Mouse (Mus musculus): ENCODE results near the gene Cep170b.
A peak's percentile ranks its signal among the peaks of the same experiment; 100 is the strongest.

Gene Cep170b

DNA sequence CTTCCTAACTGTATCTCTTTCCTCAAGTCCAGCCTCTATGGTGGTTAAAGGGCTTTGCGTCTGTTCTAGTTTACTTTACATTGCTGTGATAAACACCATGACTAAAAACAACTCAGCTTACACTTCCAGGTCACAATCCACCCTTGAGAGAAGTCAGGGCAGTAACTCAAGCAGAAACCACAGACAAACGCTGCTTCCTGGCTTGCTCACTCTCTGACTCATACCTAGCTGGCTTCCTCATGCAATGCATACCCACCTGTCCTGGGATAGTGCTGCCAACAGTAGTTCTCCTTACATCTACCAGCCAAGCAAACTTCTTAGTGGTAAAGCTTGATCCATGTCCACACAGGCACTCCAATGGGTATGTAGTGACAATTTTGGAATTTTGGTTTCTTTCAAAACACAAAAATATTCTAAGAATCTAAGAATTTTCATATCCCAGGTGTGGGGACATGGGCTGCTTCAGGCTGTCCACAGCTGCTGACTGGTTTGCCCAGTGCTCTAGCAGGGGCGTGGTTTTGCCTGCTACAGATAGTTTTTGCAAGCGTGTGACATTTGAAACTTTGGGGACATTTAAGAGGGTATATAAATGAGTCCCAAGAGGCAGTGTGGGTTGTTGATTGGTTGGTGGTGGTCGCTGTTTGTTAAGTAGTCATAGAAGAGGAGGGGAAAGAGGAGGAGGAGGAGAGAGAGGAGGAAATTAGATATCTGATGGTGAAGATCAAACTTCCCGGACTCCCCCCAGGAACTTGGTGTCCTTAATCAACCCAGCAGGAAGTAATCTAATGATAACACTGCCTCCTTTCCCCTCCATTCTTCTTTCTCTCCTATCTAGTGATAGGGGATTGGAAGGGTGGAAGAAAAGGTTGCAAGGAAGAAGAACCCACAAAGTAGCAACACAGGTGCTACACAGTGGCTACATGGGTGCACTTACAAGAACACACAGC, 17.6 kb upstream of the Cep170b start:
- no peak for ATAC-seq (ENCODE audit: low TSS enrichment)

DNA sequence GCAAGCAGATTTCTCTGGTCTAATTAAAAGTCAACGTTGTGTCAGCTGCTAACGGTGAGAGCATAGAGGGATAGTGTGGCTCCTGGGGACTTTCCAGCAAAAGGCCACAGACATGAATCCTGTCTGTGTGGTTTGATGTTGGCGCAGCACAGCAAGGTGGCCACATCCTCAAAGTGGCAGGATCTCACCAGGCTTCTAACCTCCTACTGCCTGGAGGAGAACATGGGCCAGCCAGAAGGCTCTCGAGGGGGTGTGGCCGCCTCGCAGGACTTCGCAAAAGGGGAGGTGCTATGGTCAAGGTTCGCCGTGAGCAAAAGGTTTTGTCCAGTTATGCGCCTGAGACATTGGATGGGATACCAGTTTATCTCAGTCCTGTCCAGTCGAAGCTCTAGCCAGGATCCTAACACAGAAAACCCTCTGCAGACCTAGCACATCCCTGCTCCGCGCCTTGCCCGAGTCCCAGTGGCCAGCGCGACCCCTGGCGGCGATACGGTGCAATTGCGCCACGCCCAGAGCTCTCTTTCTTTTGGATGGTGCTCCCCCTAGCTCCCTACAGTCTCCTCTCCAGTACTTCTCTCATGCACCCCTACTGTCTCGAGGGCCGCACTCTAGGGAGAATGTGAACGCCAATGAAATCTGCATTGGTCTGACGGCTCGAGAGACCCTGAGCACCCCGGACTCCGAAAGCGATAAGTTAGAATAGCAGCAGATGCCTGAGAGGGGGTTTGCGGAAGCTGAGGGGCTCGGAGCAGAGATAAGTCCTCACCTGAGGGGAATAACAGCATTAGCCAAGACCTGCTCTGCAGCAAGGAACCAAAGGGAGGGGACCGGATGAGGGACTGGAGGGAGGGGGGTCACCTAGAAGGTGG, 13.3 kb upstream of the Cep170b start:
- ATAC-seq (ENCODE audit: low TSS enrichment) = peak; percentile 93

DNA sequence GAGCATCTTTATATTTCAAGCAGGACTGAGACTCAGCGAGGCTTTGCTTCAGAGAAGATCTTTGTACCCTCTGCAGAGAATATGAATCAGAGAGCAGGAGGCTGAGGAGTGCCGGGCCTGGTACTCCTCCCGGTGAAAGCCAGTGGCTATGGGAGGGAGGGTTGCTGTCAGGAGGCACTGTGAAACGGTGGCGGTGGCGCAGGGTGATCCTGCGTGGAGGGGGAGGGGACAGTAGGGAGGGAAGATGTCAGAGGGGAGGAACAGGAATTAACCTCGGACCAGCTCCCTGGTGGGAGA, 12.7 kb upstream of the Cep170b start:
- ATAC-seq (ENCODE audit: low TSS enrichment) = no peak

DNA sequence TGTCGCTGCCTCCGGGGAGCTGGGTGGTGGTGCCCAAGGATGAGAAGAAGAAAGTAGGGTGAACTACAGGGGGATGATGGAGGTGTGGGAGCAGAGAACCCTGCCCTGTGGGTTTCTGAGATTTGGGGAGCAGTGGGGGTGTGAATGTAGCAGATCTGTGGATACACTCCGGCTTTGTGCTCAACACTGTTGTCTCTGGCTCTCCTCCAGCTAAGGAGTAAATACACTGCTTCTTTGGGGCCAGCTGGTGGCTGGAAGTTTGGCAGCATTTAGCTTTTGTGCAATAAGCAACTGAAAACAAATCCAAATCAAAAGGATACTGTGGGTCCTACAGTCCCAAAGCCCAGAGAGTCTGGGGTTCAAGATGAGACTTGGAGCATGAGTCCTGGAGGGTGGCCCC, 6.3 kb upstream of the Cep170b start:
- ATAC-seq (ENCODE audit: low TSS enrichment) = peak; percentile 24; the same call in 1 of the 2 replicates

DNA sequence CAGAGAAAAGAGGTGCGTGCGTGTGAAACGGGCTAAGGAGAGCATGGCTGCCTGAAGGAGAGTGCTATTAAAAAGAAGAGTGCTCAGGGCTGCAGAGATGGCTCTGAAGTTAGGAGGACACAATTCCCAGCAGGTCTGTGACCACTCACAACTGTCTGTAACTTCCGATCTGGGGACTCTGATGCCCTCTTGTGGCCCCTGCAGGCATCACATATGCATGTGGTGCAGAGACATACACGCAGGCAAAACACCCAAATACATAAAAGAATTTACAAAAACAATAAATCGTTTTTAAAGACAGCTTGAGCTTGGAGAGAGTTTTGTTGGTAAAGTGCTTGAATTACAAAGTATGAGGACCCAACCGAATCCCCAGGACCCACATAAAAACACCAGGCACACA, 3.1 kb upstream of the Cep170b start:
- no peak for ATAC-seq (ENCODE audit: low TSS enrichment)

DNA sequence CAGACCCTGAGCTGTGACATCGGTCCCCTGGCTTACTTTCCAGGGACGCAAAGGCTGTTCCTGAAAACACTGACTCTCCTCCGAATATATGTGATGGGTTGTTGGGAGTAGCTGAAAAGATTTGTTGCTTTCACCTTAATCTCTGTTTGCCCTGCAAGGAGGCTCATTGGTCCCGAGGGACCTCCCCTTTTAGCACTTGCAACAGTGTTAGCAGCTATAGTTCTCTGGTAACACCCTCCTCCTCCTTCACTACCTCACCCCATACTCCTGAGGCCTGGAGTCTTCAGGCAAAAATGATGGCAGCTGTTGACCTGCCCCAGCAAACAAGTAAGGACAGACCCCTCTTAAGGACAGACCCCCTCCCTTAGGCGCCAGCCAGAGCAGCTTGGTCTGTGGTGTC, 1.3 kb upstream of the Cep170b start:
- ATAC-seq (ENCODE audit: low TSS enrichment) = no peak

DNA sequence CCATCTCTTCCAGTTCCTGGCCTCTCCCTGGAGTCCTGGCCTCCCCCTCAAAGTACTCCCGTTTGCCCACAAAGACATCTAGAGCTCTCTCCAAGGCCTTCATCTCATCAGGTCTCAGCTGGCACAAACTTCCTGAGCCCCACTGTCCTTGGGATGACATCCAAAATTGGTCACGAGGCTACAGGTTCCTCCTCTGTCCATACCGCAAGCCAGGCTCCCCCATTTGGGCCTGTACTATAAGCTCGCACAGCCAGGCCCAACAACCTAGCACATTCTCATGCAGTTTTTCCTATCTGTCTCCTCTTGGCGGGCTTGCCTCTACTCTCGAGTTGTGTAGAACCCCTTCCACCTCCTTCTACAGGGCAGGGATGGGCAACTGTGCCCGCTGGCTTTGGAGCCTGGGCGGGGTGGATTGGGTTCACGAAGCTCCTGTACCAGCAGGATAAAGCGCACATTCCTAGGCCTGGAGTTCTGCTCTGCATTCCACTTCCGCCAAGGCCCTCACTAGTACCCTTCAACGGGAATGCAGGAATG, 702 bp downstream of the Cep170b start:
- no peak for ATAC-seq (ENCODE audit: low TSS enrichment)

DNA sequence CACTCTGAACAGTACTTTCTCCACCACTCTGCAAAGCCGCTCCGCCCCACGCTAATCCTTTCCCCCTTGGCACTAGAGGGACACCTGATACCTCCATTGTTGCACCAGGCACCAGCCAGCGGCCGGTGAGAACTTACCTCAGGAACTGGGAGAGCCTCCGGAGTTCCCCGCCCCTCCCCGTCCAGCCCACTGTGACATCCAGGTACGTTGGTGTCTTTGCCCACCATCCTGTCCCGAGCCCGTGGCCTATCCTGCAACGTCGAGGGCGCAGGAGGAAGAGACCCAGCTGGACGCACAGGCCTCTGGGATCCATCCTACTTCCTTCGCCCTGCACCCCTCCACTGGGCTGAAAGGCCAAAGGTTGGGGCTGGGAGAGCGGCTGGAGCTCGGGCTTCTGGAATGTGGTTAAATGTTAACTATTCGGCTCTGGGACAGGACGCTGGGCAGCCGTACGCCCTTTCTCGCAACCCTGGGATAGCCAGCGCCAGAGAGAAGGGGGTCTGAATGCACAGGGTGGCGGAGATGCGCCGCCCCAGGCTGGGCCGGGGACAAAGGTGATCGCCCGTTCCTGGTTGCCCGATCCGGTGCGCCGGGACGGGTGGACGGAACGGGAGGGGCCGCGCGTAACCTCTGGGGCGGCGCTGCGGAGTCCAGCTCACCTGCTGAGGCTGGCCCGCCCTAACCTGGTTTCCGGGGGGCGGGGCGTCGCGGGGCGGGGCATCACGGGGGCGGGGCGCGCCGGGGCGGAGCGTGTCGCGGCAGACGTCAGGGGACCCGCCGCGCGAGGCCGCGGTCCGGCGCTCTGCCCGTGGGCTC, 1.4 kb downstream of the Cep170b start:
- ATAC-seq (ENCODE audit: low TSS enrichment) = peak; percentile 18

DNA sequence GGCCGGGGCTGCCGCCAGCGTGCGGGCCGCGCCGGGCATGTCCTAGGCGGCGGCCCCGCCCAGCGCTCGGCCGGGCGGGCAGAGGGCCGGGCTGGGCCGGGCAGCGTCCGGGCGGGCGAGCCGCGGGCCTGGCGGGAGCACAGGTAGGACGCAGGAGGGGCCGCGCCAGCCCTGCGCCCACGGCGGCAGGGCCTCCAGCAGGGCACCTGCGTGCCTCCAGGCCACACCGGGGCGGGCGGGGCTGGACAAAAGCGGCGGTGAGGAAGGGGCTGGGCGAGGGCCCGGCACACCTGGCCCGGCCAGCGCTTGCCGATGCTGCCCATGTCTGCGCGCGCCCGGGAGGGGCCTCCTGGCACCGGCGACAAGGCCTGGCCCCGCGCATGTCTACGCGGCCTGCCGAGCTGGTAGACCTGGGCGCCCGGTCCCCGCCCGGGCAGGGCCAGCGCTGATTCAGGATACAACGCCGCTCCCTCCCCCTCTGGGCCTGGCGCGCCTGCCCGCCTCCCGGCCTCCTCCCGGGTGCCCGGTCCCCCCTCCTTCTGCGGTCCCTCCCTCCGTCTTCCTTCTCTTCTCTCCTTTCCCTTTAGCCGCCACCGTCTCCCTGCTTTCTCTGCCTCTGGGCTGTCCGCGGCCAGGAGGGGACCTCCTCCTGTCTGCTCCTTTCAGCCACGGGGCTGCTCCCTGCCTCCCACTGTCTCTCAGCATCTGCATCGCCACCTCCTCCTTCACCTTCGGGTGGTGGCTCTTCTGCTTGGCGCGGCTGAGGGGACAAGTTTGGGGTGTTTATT, 2.2 kb downstream of the Cep170b start:
- ATAC-seq (ENCODE audit: low TSS enrichment) = peak; percentile 38

DNA sequence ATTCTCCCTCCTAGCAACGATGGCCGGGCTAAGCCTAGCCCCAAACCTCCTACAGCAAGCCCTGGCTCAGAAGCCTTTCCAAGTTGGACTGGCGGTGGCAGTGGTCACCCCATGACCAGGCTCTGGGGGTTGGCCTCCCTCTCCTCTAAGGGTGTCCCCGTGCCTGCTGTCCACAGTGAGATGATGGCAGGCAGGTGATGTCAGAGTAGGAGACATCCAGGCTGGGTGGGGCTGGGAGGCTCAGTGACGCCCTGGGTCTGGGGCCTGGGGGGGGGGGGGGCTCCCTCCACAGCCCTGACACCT, 2.7 kb downstream of the Cep170b start:
- ATAC-seq (ENCODE audit: low TSS enrichment) = no peak

DNA sequence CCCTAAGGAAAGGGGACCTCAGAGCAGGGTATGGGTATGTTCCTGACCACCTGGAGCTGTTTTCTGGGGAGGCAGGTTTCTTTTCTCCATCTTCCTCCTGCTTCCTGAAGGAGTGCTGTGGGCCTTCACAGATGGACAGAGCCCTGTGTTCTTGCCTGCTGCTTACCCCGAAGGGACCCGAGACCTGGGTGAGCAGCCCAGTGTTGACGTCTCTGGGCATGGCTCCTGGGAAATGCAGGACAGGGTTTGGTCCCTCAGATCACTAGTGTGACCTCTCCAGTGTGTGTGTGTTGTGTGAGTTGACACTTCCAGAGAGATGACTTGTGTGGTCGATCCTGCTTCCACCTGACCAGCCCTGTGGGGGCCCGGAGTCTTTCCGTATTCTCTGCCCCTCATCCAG, 3.2 kb downstream of the Cep170b start:
- no peak for ATAC-seq (ENCODE audit: low TSS enrichment)

DNA sequence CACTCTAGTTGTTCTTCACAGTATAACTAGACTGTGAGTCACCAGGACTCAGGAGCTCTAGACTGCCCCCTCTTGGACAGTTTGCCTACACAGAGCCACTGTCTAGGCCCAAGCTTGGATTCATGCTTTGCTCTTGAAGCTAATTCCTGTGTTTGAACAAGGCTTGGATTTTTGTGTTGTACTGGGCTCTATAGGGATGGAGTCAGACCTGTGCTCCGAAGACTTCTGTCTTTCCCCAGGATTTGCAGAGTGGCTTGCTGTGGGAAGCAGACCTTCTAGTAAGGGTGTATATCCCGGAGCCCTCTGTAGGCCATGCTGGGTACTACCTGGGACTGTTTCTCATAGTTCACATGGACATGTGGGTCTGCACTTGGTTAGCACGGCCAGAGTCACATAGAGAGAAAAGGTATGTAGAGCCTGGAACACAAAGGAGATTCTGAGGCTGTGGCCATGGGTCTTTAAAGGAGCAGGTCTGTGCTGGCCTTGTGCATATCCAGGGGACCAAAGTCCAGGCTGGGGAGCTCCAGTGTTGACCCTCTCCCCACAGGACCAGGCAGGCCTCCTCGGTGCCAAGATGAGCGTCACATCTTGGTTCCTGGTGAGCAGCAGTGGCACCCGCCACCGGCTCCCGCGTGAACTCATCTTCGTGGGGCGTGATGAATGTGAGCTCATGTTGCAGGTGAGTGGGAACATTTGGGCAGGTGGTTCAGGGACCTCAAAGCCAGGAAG, 4.0 kb downstream of the Cep170b start:
- ATAC-seq (ENCODE audit: low TSS enrichment) = peak; percentile 45

DNA sequence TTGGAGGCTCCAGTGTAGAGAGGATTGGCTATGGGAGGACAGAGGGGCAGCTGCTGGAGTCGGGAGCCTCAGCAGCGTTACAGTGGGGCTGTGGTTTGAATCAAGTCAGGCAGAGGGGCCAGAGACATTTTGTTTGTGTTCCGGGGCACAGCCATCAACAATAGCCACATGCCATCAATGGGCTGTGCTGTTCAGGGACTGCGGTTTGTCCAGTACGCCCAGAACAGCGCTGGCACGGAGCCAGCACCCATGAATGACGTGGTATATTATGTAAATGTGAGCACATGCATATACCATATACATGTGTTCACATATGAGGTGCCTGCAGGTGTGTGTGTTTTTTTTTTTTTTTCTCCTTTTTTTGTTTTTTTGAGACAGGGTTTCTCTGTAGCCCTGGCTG, 7.5 kb downstream of the Cep170b start:
- ATAC-seq (ENCODE audit: low TSS enrichment) = no peak

DNA sequence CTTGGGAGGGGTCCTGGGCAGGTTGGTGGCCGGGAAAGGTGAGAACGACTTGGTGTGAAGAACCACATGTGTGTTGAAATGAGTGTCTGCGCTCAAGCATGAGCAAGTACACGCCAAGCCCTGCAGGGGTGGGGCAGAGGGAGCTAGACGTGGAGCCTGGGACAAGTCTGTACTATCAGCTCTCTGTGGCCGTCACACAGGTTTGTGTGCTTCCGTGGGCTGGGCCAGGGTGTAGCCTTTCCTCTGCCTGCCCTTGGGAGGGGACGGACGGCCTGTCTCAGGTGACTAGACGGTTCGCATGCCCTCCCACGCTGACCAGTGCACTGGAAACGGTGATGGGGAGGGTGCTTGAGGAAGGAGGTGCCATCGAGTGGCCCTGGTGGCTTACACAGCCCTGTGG, 10.6 kb downstream of the Cep170b start:
- no peak for ATAC-seq (ENCODE audit: low TSS enrichment)

DNA sequence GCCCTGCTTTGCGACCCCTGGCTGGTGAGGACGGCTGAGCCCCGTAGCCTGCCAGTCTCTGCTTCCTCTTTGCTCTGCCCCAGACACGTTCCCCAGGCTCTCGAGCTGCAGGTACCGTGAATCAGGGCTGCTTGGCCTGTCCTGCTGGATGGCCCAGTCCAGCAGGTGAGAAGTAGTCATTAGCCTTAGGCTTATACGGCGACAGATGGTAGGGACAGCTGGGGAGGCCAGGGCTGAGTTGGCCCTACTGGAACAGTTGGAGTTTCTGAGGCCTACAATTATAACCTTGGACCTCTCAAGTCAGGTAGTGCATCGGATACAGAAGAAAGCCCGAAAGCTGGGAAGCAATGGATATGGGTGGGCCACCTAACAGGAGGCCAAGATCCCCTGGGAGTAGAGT, 12.3 kb downstream of the Cep170b start:
- ATAC-seq (ENCODE audit: low TSS enrichment) = no peak

DNA sequence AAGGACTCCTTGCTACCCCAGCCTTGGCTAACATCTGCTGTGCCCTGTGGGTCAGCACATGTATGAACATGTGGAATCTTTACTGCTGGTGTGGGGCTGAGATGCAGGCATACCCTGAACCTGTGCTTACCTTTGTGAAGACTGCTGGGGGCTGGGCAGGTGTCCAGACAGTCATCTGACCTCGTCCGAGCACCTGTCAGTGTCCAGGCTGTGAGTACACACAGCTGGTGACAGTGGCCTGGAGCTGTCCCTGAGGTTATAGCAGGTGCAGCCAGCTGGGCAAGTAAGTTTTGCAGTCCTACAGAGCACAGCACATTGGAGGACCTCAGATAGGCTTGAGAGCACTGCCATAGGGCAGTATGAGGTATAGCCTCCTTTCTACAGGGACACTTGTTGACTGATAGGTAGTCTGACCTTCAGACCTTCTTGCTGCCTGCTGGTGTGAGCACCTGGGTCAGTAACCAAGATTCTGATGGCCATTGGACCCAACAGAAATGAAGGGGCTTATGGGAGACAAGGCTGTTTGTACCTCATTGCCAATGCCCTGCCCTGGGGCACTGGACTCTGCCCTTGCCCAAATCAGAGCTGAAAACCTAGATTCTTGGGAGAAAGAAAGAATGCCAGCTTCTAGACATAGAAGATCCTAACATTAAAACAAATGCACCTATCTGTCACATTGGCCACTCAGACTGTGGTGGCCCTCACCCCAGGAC, 14.0 kb downstream of the Cep170b start:
- no peak for ATAC-seq (ENCODE audit: low TSS enrichment)

DNA sequence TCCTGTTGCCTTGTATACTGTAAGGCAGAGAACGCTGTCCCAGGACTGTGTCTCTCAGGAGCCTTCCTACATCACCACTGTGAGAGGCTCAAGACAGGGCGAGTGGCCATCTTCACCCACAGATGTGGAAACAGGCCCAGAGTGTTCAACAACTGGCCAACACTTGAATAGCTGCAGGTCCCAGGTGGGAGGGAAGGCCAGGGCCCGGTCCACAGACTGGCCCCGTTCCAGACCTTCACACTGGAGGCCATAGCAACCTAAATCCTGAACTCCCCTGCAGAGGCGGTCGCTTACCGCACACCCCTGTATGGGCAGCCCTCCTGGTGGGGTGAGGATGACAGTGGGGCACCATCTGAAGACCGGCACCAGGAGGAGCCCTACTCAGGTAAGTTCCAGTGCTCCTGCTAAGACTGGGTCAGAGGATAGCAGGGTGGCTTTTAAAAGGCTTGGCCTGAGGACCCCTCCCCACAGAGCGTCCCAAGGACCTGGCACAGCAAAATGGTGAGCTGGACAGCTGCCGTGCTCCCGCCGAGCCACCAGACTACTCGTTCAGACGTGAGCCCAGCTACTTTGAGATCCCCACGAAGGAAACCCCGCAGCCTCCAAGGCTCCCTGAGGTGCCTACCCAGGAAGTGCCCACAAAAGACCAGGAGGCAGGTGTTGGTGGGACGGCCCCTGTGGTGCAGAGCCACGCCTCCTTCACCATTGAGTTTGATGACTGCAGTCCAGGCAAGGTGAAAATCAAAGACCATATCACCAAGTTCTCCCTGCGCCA, 14.8 kb downstream of the Cep170b start:
- no peak for ATAC-seq (ENCODE audit: low TSS enrichment)

DNA sequence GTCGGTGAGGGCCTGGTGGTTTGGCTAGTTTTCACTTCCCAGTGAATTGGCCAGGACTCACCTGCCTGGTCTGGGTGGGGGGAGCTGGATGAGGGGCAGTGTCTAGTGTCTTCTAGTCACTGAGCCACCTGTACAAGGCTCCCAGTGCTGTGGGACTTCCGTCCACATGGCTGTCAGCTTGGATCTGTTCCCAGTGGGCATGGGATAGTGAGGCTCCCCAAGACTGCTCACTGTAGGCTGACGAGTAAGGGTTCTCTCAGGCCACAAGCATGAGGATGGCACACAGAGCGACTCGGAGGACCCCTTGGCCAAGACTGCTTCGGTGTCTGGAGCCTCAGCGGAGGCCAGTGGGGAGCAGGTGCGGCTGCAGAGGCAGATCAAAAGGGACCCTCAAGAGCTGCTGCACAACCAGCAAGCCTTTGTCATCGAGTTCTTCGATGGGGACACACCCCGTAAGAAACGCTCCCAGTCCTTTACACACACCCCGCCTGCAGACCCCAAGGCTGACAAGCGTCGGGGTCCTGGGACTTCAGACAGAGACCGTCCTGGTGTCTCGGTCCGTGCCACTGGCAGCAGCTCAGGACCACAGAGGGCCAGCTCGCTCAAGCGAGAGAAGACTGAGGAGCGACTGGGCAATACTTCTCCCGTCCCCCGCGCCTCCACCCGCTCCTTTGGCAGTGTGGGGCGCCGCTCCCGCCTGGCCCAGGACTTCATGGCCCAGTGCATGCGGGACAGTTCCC, 15.8 kb downstream of the Cep170b start:
- no peak for ATAC-seq (ENCODE audit: low TSS enrichment)

DNA sequence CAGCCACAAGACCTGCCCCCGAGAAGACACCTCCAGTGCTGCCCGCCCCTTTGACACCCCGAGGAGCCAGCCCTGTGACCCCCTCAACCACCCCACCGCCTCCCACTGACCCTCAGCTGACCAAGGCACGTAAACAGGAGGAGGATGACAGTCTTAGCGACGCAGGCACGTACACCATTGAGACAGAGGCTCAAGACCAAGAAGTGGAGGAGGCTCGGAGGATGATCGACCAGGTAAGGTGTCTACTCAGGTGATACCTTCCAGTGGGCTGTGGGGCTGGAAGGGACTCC, 16.3 kb downstream of the Cep170b start:
- no peak for ATAC-seq (ENCODE audit: low TSS enrichment)
